Mouse (Mus musculus) MEL (cell line): ENCODE measurements at regions not wholly inside any gene's neighbourhood (a gene's known extent, or its start where the extent isn't known, plus 50 kb on each side); places are given as distances from the start of the nearest gene placed in this dataset.

Experiments used
- CTCF ChIP-seq, 3 experiments: IDR thresholded peaks in 2 of 3; conservative IDR thresholded peaks in 1 of 3; 2 replicates each; pipeline ENCODE4 v1.5.1; 2011 to 2012; ENCODE audit warnings: low read length in 3 of 3, low read depth in 2 of 3, mild to moderate bottlenecking in 2 of 3, improper control_type of control experiment in 1 of 3, inconsistent platforms in 1 of 3, mixed read lengths in 1 of 3, moderate library complexity in 1 of 3; ENCODE audit not compliant: control insufficient read depth in 1 of 3, insufficient read depth in 1 of 3, poor library complexity in 1 of 3, severe bottlenecking in 1 of 3
- HCFC1 ChIP-seq: IDR thresholded peaks from 2 replicates; pipeline ENCODE4 v1.6.1; 2012; ENCODE audit warnings: low read depth, mild to moderate bottlenecking, inconsistent platforms, low read length, improper control_type of control experiment, moderate library complexity
- KAT2A ChIP-seq: conservative IDR thresholded peaks from 2 replicates; pipeline ENCODE4 v1.6.1; 2012; ENCODE audit warnings: low read depth, low read length, improper control_type of control experiment, inconsistent platforms

DNA sequence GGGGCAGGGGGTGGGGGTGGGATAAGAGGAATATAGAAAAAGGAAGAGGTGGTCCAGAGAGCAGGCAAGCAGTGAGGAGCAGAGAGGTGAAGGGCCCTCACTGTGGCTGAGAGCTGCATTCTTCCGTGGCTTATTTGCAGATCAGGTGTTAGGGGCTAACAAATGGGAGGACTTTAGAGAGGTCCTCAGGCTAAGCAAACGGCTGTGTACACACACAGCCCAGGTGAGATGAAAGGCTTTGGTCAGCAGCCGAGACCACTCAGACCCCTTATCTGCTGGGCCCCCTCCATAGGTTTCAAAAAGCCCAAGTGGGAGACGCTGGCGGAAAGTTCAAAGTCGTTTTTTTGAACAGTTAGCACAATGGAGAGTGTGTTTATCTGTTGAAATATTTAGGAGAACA is 252.9 kb upstream of the Irx5 start:
- no peak for TF ChIP-seq HCFC1
- TF ChIP-seq KAT2A: no peak
- no peak for TF ChIP-seq CTCF (IDR thresholded peaks at IDR 0.05 in 2 of 3, conservative IDR thresholded peaks at IDR 0.05 in 1 of 3; ENCODE audit: control insufficient read depth in 1 of 3, insufficient read depth in 1 of 3, low read depth in 2 of 3, low read length in 3 of 3, poor library complexity in 1 of 3, severe bottlenecking in 1 of 3)
